Mouse (Mus musculus): ENCODE data around the gene Wdfy3.

DNA sequence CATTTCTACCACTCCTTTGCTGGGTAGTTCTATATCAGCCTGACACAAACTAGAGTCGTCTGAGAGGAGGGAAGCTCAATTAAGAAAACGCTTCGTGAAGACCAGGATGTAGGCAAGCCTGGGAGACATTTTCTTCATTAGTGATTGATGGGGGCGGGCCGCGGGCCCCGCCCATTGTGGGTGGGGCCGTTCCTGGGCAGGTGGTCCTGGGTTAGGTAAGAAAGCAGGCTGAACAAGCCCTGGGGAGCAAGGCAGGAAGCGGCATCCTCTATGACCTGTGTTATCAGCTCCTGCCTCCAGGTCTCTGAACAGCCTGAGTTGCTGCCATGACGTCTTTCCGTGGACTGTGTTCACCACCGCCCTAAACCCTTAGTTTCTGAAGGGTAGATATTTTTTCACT is 242.2 kb downstream of the Wdfy3 start:
- TF ChIP-seq ZNF384 (IDR thresholded peaks at IDR 0.05; ENCODE audit: low read depth, low read length) (no peak), MAFK (IDR thresholded peaks at IDR 0.05; ENCODE audit: insufficient read depth, low read depth, low read length) (no peak)
